Mouse (Mus musculus): ENCODE measurements around the gene Mc1r.

DNA sequence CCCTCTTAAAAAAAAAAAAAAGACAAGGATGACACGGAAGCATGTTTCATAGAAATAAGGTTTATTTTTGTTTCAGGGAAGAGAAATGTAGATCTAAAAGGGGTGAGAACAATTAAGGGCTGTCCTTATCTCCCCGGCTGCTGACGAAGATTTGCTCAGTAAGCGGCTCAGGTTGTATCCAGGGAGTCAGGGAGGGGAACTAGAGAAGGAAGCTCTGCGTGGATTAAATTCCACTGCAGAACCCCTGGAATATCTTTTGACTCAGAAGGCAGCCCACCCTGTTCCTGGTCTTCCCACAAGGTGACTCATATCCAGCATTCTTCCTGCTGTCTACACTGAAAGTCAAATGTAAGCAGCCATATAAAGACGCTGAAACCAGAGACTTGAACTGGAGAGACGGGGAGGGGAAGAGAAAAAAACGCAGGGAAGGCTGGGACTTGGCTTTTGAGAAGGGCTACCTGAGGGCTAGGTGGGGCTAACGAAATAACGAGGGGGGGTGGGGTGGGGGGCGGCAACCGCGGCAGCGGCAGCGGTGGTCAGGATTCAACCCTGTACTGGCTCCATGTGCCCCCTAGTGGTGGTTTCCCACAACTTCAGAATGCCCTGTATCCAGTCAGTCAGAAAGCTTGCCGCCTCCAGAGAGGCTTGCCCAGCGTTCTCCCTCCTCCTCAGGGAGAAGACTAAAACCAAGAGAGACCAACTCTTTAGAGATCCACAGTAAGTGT is 15.3 kb downstream of the Mc1r start:
- TF ChIP-seq CTCF (IDR thresholded peaks at IDR 0.05; ENCODE audit: low read depth) (peak; percentile 77), EP300 (IDR thresholded peaks at IDR 0.05; ENCODE audit: low read depth) (no peak)
